ENCODE assay signal across 10 mouse cellular contexts in the genomic region with DNA sequence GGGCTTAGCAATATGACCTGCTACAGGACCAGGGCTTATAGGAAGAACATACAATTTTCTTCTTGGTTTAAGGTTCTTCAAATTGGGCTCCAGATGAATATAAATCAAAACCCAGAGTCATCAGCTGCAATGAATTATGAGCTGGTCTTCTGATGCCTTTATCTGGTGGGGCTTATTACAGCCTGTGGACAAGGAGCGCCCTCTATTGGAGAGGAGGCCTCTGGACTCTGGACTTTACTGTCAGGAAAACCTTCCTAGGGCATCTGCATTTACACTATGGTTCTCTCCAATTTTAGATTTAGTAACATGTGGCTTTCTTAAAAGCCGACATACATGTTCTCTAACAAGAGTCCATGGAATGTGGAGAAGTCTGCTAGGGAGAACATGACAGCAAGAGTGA.
DNase-seq lines count a peak whose midpoint lies in the region; ATAC-seq and TF ChIP-seq lines count a peak whose summit lies in the region.
"Had no signal": no experiment of that assay in that cellular context is flagged by ENCODE, and none has a peak within 500 bp of the region (broad histone marks: within the 10 kb centered on the region; RNA-seq: fewer than 3 reads in every experiment).

No protein-coding gene starts in this region.

- no peak for TF ChIP-seq CTCF in thymus, adult 2 months (IDR thresholded peaks at IDR 0.05; ENCODE audit: borderline replicate concordance, control insufficient read depth, extremely low read depth, insufficient read depth, low read length, poor library complexity)

- no peak overlapping the region for H3K4me3 ChIP-seq in kidney, embryonic 15.5 days (replicated peaks)
- no peak overlapping the region for H3K4me3 ChIP-seq in thymus, adult 2 months (ENCODE audit: control insufficient read depth, insufficient read depth, low read length)
- H3K4me3 ChIP-seq: liver, embryonic 15.5 days had no signal

- no peaks in the 10 kb centered on the region for H3K36me3 ChIP-seq in kidney, embryonic 15.5 days
- no peaks in the 10 kb centered on the region for H3K36me3 ChIP-seq in thymus, adult 2 months (ENCODE audit: control insufficient read depth, insufficient read depth, low read length)
- H3K36me3 ChIP-seq: liver, embryonic 15.5 days had no signal

- 57% methylated on average over 2 of the region's 2 CpGs for WGBS in kidney, embryonic 15.5 days
- 58% methylated on average over 2 of the region's 2 CpGs for WGBS in thymus, adult 2 months

- TF ChIP-seq POLR2A in thymus, adult 2 months (IDR thresholded peaks at IDR 0.05; ENCODE audit: control insufficient read depth, extremely low read depth, insufficient read depth, low read length, poor library complexity), result no peak

- H3K27ac ChIP-seq in kidney, embryonic 15.5 days, result no peak overlapping the region
- H3K27ac ChIP-seq in thymus, adult 2 months (ENCODE audit: control insufficient read depth, insufficient read depth, low read length), result no peak overlapping the region
- H3K27ac ChIP-seq: liver, embryonic 15.5 days had no signal

- peak; percentile 22 for DNase-seq in adrenal gland, postnatal 14 days
- no peak for DNase-seq in adrenal gland, adult 2 months
- DNase-seq in kidney, adult 9 months, result peak; percentile 24
- DNase-seq in brain, adult 2 months (ENCODE audit: low read depth, low spot score), result peak; percentile 22
- peak; percentile 31 for DNase-seq in layer of hippocampus, adult 11-12 months (ENCODE audit: low spot score)
- no peak for DNase-seq in T-cell, adult 2 months (ENCODE audit: low spot score)
- no peak for DNase-seq in thymus, adult 2 months
- DNase-seq: cerebellum, adult 11-12 months had no signal

- ATAC-seq in kidney, embryonic 15.5 days (replicated peaks; ENCODE audit: low FRiP score), result no peak

- no peaks in the 10 kb centered on the region for H3K9me3 ChIP-seq in kidney, embryonic 15.5 days (replicated peaks)
- H3K9me3 ChIP-seq: liver, embryonic 15.5 days had no signal

- no peaks in the 10 kb centered on the region for H3K27me3 ChIP-seq in kidney, embryonic 15.5 days
- no peaks in the 10 kb centered on the region for H3K27me3 ChIP-seq in thymus, adult 2 months (ENCODE audit: control insufficient read depth, insufficient read depth, low read length)
- H3K27me3 ChIP-seq: liver, embryonic 15.5 days had no signal

- H3K9ac ChIP-seq in kidney, embryonic 15.5 days, result no peak overlapping the region
- H3K9ac ChIP-seq: liver, embryonic 15.5 days had no signal

- no peaks in the 10 kb centered on the region for H3K4me1 ChIP-seq in kidney, embryonic 15.5 days
- H3K4me1 ChIP-seq in thymus, adult 2 months (replicated peaks; ENCODE audit: control insufficient read depth, insufficient read depth, low read length), result no peaks in the 10 kb centered on the region
- H3K4me1 ChIP-seq: liver, embryonic 15.5 days had no signal

- no peak overlapping the region for H3K4me2 ChIP-seq in kidney, embryonic 15.5 days
- H3K4me2 ChIP-seq: liver, embryonic 15.5 days had no signal

Comparison
In these comparisons a context has a peak if more than half of its experiments do, and no peak if none do; other contexts are left out.
1. DNase-seq: peak in adrenal gland, postnatal 14 days (single experiment), kidney, adult 9 months (single experiment), brain, adult 2 months (single experiment) and layer of hippocampus, adult 11-12 months (single experiment); none in adrenal gland, adult 2 months (single experiment), T-cell, adult 2 months (single experiment) and thymus, adult 2 months (single experiment).